Mouse (Mus musculus) liver, adult 2 months (tissue): ENCODE measurements around the gene Wnt5b.

Experiments used
- CTCF ChIP-seq: fragments of 200-500 bp; IDR thresholded peaks from 2 replicates; pipeline ENCODE4 v1.5.1; 2011; ENCODE audit warnings: low read depth, low read length, control low read depth
- POLR2A ChIP-seq: fragments of 200-500 bp; IDR thresholded peaks from 2 replicates; pipeline ENCODE4 v1.6.1; 2011; ENCODE audit warnings: low read length, control low read depth; ENCODE audit not compliant: insufficient read depth; ENCODE audit errors: extremely low read depth

DNA sequence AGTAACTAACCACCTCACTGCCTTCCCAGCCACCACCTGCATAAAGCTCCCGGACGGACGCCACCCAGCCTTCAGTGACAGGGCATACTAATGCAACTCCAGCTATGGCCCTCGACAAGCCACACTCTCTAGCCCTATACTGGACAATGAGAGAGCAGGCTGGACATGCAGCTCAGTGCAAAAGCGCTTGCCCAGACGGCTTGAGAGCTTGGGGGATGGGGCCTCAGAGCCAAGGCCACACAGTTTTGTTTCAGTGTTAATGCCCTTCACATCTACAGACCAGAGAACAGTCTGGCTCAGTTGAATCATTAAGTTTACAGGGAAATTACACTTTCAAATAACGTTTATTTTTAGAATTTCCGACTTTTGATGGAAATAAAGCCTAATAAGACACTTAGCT, 86.0 kb downstream of the Wnt5b start:
- no peak for TF ChIP-seq POLR2A
- no peak for TF ChIP-seq CTCF
